Mouse (Mus musculus) forebrain, embryonic 12.5 days (tissue): ENCODE results near the gene Vav2. TPM values are rescaled to one million over a fixed set of nuclear protein-coding genes. Genes with fewer than 3 reads are reported as not detected.

ENCODE experiments used
- ATAC-seq: fragments of 200-750 bp; cut with Nextera tagmentation; 2 replicates; pipeline ENCODE4 v1.8.0; 2017; ENCODE audit warnings: moderate TSS enrichment; ENCODE audit not compliant: low FRiP score
- H3K27ac ChIP-seq: fragments of 300-500 bp; sonication (generic); 2 replicates; pipeline ENCODE4 v1.5.1; 2016; ENCODE audit warnings: mild to moderate bottlenecking
- H3K27me3 ChIP-seq: fragments of 300-500 bp; sonication (generic); 2 replicates; pipeline ENCODE4 v1.6.1; 2016; ENCODE audit warnings: mild to moderate bottlenecking
- H3K36me3 ChIP-seq: fragments of 300-500 bp; sonication (generic); replicated peaks from 2 replicates; pipeline ENCODE4 v1.6.1; 2016; ENCODE audit warnings: mild to moderate bottlenecking
- H3K4me1 ChIP-seq: fragments of 300-500 bp; sonication (generic); 2 replicates; pipeline ENCODE4 v1.6.1; 2016
- H3K4me2 ChIP-seq: fragments of 300-500 bp; sonication (generic); 2 replicates; pipeline ENCODE4 v1.6.1; 2016; ENCODE audit warnings: mild to moderate bottlenecking, moderate library complexity
- H3K4me3 ChIP-seq: fragments of 300-500 bp; sonication (generic); replicated peaks from 2 replicates; pipeline ENCODE4 v1.5.1; 2016; ENCODE audit warnings: mild to moderate bottlenecking
- H3K9ac ChIP-seq: fragments of 300-500 bp; sonication (generic); 2 replicates; pipeline ENCODE4 v1.6.1; 2016; ENCODE audit warnings: mild to moderate bottlenecking
- H3K9me3 ChIP-seq: fragments of 300-500 bp; sonication (generic); 2 replicates; pipeline ENCODE4 v1.6.1; 2016
- WGBS: fragments of 180-500 bp; shearing (Covaris S2); methylation state at CpG from one replicate; pipeline ENCODE4 v1.1.7; 2016; 5-methylcytosine and 5-hydroxymethylcytosine counted together
- polyA plus RNA-seq: library from polyadenylated mRNA; unstranded; fragments of >200 nt; fragmentation: Nextera tagmentation; extraction: Ambion mirVana; gene quantifications from 2 replicates; pipeline ENCODE4 v1.2.1, GENCODE M21; 2016

Vav2 gene
- polyA plus RNA-seq, 1 experiment from 2014 or later: 17.2 TPM

DNA sequence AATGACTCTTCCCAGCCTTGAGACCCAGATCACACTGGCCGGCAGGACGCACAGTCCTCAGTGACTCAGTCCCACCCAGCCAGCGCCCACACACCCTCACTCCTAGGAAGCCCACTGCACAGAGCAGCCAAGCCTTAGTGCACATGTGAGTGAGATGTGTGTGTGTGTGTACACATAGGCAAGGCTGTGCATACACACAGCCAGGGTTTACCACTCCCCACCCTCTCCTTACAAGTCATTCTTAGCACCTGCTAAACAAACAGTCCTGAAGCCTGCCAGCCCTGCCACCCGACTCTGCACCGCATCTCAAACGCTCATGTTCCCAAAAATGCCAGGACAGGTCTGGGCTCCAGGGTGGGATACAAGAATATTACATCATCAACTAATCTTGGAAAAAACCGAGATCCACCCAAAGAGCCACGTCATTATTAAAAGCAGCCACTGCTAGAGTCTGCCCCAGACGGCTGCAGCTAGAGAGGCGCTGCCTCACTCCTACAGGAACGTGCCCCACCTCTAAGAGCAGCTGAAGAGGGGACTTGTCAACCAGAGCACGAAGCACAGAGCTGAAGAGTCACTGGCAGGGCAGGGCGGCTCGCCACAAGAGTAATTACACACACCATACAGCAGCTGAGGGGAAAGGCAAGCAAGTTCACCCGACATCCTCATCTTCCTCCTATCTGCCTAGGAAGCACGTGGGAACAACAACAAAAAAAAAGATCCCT lies 12.7 kb downstream of the Vav2 start:
- peak overlapping the region; percentile 89 for H3K27ac ChIP-seq
- H3K4me3 ChIP-seq: no peak overlapping the region
- ATAC-seq: peak; percentile 81
- H3K27me3 ChIP-seq: no peaks in the 10 kb centered on the region
- no peaks in the 10 kb centered on the region for H3K36me3 ChIP-seq
- H3K4me1 ChIP-seq: peaks cover 89% of the 10 kb centered on the region
- H3K9ac ChIP-seq: peak overlapping the region; percentile 42
- peak overlapping the region; percentile 40 for H3K4me2 ChIP-seq
- WGBS: 12% methylated on average over 16 of the region's 16 CpGs
- no peaks in the 10 kb centered on the region for H3K9me3 ChIP-seq

- H3K4me1 ChIP-seq: peaks cover 88% of the 10 kb centered on the region
- H3K9ac ChIP-seq: peak overlapping the region; percentile 42
- 0% methylated on average over 2 of the region's 2 CpGs for WGBS
- peak overlapping the region; percentile 40 for H3K4me2 ChIP-seq
- H3K36me3 ChIP-seq: no peaks in the 10 kb centered on the region
- H3K27ac ChIP-seq: peak overlapping the region; percentile 89
- H3K9me3 ChIP-seq: no peaks in the 10 kb centered on the region
- no peak for ATAC-seq
- H3K27me3 ChIP-seq: no peaks in the 10 kb centered on the region
- H3K4me3 ChIP-seq: no peak overlapping the region
Observed at GRCm38 (mm10) chr2:27413582-27413935, 13.3 kb downstream of the Vav2 start.

DNA sequence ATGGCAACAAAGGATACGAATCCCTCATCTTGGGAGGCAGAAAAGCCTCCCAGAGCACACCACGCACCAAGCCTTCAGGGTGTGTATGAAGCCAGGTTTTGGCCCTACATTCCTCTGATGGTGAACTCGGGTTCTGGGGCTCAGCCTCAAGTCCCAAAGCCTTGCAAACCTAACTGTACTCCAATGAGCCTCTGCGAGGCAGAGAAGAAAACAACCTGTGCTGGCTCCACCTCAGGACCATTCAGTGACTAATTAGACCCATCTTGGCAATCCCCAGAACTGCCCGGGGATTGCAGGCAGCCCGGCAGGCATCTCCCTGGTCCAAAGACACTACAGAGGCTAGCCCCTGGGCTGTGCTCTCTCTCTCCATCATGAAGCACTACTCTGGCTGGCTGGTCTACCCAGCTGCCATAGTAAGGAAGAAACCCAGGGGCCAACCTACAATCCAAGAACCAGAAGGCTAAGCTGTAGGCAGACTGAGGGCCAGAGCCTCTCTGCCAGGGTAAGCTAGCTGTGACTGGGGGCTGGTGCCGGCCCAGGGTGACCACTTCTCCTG lies 14.5 kb downstream of the Vav2 start:
- no peaks in the 10 kb centered on the region for H3K36me3 ChIP-seq
- no peak overlapping the region for H3K4me3 ChIP-seq
- H3K27me3 ChIP-seq: no peaks in the 10 kb centered on the region
- 0 out of 2 replicates have a peak overlapping the region, but pooled peaks have one; percentile 1 for H3K4me2 ChIP-seq
- no peak for ATAC-seq
- peak overlapping the region; percentile 70 for H3K27ac ChIP-seq
- no peaks in the 10 kb centered on the region for H3K9me3 ChIP-seq
- H3K9ac ChIP-seq: no peak overlapping the region
- WGBS: 11% methylated on average over 7 of the region's 7 CpGs
- peaks cover 87% of the 10 kb centered on the region for H3K4me1 ChIP-seq

DNA sequence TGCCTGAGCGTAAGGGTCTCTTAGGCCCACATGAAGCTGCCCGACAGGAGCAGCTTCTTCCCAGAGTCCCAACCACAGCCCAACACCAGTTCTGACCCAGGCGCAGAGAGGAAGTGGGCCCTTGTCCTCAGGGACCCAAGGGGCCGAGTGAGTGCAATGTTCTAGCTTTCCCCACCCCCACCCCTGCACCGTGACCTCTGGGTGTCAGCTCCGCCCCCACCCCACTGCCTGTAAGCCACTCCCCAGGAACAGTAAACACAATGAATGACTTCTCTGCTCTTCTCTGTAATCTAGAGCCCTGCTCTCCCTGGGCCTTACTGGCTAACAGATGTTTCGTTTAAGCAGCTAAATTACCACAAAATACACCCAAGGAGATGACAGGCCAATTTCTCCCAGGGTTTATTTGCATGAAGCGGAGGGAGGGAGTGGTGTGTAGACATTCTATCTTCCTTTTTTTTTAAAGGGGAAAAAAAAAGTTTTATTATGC lies 15.1 kb downstream of the Vav2 start:
- WGBS: 21% methylated on average over 8 of the region's 8 CpGs
- H3K4me1 ChIP-seq: peaks cover 87% of the 10 kb centered on the region
- peak; percentile 48; the same call in 1 of the 2 replicates for ATAC-seq
- H3K9me3 ChIP-seq: no peaks in the 10 kb centered on the region
- no peak overlapping the region for H3K4me3 ChIP-seq
- H3K27me3 ChIP-seq: no peaks in the 10 kb centered on the region
- H3K27ac ChIP-seq: peak overlapping the region; percentile 70
- 0 out of 2 replicates have a peak overlapping the region, but pooled peaks have one; percentile 1 for H3K4me2 ChIP-seq
- H3K9ac ChIP-seq: no peak overlapping the region
- no peaks in the 10 kb centered on the region for H3K36me3 ChIP-seq

- H3K27ac ChIP-seq: no peak overlapping the region
- peaks cover 79% of the 10 kb centered on the region for H3K4me1 ChIP-seq
- no peak for ATAC-seq
- no peak overlapping the region for H3K4me3 ChIP-seq
- no peak overlapping the region for H3K4me2 ChIP-seq
- no peak overlapping the region for H3K9ac ChIP-seq
- no peaks in the 10 kb centered on the region for H3K36me3 ChIP-seq
- H3K9me3 ChIP-seq: no peaks in the 10 kb centered on the region
- WGBS: 96% methylated on average over 6 of the region's 6 CpGs
- H3K27me3 ChIP-seq: no peaks in the 10 kb centered on the region
Observed at GRCm38 (mm10) chr2:27410518-27411140, 16.2 kb downstream of the Vav2 start.

DNA sequence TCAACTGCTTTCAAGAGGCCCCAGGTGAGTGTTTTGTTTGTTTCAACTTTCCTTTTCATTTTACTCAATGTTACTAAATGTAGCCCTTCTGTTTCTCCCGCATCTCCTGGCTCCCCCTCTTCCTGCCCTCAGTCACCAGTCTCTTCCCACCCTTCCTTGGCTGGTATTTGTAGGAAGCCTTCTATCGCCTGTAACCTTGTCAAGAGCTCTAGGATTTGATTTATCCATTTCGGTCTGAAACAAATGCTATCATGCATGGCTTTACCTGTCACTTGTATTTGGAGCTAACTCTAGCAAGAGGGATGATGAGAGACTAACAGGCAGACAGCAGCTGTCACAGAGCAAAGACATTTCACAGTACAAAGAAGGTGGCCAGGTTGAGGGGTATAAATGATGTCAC lies 18.6 kb downstream of the Vav2 start:
- Histone ChIP-seq H3K27ac (no peak overlapping the region), H3K4me2 (no peak overlapping the region), H3K27me3 (no peaks in the 10 kb centered on the region), H3K9me3 (no peaks in the 10 kb centered on the region), H3K4me3 (no peak overlapping the region), H3K9ac (no peak overlapping the region), H3K4me1 (peaks cover 66% of the 10 kb centered on the region), H3K36me3 (no peaks in the 10 kb centered on the region)
- WGBS: 87% methylated on average over 3 of the region's 3 CpGs
- ATAC-seq: no peak

- no peak for ATAC-seq
- H3K4me3 ChIP-seq: no peak overlapping the region
- no peak overlapping the region for H3K27ac ChIP-seq
- no peaks in the 10 kb centered on the region for H3K27me3 ChIP-seq
- H3K4me1 ChIP-seq: peaks cover 53% of the 10 kb centered on the region
- H3K4me2 ChIP-seq: no peak overlapping the region
- 88% methylated on average over 5 of the region's 5 CpGs for WGBS
- H3K9me3 ChIP-seq: no peaks in the 10 kb centered on the region
- H3K36me3 ChIP-seq: no peaks in the 10 kb centered on the region
- H3K9ac ChIP-seq: no peak overlapping the region
Observed at GRCm38 (mm10) chr2:27406928-27407327, 19.9 kb downstream of the Vav2 start.

GRCm38 (mm10) chr2:27405094-27405884 lies 21.5 kb downstream of the Vav2 start:
- WGBS: 63% methylated on average over 5 of the region's 5 CpGs

DNA sequence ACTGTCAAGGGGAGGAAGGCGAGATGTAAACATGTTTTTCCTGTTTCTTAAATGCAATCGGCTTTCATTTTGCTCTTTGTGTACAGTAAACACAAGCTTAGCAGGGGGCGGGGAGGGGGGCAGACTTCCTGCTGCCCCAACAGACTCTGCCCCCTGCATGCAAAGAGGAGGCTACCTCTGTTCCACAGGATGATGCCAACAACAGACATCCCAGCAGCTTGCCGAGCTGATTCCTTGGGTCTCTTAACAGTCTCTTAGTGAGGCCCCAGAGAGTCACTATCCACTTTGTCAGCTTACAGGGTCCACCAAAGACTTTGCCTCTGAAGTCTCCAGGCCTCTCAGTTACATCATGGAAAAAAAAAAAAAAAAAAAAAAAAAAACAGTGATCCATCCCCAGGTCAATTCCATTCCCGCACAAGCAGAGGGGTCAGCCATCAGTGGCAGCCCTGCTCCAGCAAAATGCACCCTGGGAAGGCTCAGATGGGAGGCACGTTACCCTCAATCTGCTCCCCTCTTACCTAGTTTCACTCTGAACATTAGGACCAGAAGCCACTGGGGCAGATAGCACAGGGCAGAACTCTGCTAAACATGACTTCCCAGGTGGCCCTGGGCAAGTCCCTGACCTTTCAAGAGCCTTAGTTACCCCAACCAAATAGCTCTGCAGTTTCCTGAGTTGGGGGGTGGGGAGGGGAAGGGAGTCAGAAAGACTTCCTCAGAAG lies 22.3 kb downstream of the Vav2 start:
- no peak for ATAC-seq
- H3K9me3 ChIP-seq: 0 out of 2 replicates have a peak, but pooled peaks cover 4% of the 10 kb centered on the region
- no peak overlapping the region for H3K4me2 ChIP-seq
- no peak overlapping the region for H3K4me3 ChIP-seq
- H3K27me3 ChIP-seq: no peaks in the 10 kb centered on the region
- H3K27ac ChIP-seq: no peak overlapping the region
- no peak overlapping the region for H3K9ac ChIP-seq
- peaks cover 39% of the 10 kb centered on the region for H3K4me1 ChIP-seq
- WGBS: 65% methylated on average over 6 of the region's 6 CpGs
- H3K36me3 ChIP-seq: 0 out of 2 replicates have a peak, but pooled peaks cover 5% of the 10 kb centered on the region

More at GRCm38 (mm10) chr2:27405094-27405884, 21.5 kb downstream of the Vav2 start:
- H3K9ac ChIP-seq: no peak overlapping the region
- no peak overlapping the region for H3K27ac ChIP-seq
- no peak overlapping the region for H3K4me2 ChIP-seq
- no peak for ATAC-seq
- H3K4me1 ChIP-seq: peaks cover 40% of the 10 kb centered on the region
- no peak overlapping the region for H3K4me3 ChIP-seq
- H3K36me3 ChIP-seq: no peaks in the 10 kb centered on the region
- H3K27me3 ChIP-seq: no peaks in the 10 kb centered on the region
- H3K9me3 ChIP-seq: no peaks in the 10 kb centered on the region

- H3K9me3 ChIP-seq: peaks cover 10% of the 10 kb centered on the region; the same call in 1 of the 2 replicates
- no peak overlapping the region for H3K4me2 ChIP-seq
- H3K4me3 ChIP-seq: no peak overlapping the region
- no peak overlapping the region for H3K27ac ChIP-seq
- H3K9ac ChIP-seq: no peak overlapping the region
- no peaks in the 10 kb centered on the region for H3K27me3 ChIP-seq
- peaks cover 25% of the 10 kb centered on the region for H3K4me1 ChIP-seq
- ATAC-seq: no peak
- 91% methylated on average over 2 of the region's 2 CpGs for WGBS
- H3K36me3 ChIP-seq: peaks cover 15% of the 10 kb centered on the region
Observed at GRCm38 (mm10) chr2:27401544-27401943, 25.3 kb downstream of the Vav2 start.

GRCm38 (mm10) chr2:27400083-27400482 lies 26.8 kb downstream of the Vav2 start:
- H3K9me3 ChIP-seq: peaks cover 10% of the 10 kb centered on the region; the same call in 1 of the 2 replicates
- no peak overlapping the region for H3K4me3 ChIP-seq
- H3K27me3 ChIP-seq: no peaks in the 10 kb centered on the region
- WGBS: 91% methylated on average over 2 of the region's 2 CpGs
- H3K36me3 ChIP-seq: peaks cover 15% of the 10 kb centered on the region
- peaks cover 32% of the 10 kb centered on the region for H3K4me1 ChIP-seq
- H3K27ac ChIP-seq: no peak overlapping the region
- no peak overlapping the region for H3K9ac ChIP-seq
- no peak overlapping the region for H3K4me2 ChIP-seq
- no peak for ATAC-seq
